Mouse (Mus musculus): ENCODE measurements around the gene Prg4. TPM values are rescaled to one million over a fixed set of nuclear protein-coding genes. Genes with fewer than 3 reads are reported as not detected.

The Prg4 gene
- 5.1 TPM for polyA plus RNA-seq (2012; fragmentation: generic; extraction: Trizol)

GRCm38 (mm10) chr1:150466132-150466531 lies at the start of gene Prg4:
TSS of gene Prg4 (minus strand) at chr1:150466165.
- no peaks in the 10 kb centered on the region for H3K27me3 ChIP-seq (ENCODE audit: control insufficient read depth, insufficient read depth, insufficient read length)
- no peak within 1 kb of the TSS for H3K4me2 ChIP-seq (ENCODE audit: low read depth)
- H3ac ChIP-seq (ENCODE audit: control insufficient read depth, insufficient read length) = no peak within 1 kb of the TSS
- H3K36me3 ChIP-seq (ENCODE audit: control insufficient read depth, insufficient read depth) = no peaks in the 10 kb centered on the region
- no peak for TF ChIP-seq USF1 (IDR thresholded peaks at IDR 0.05; ENCODE audit: low read depth)
- no peak for TF ChIP-seq CEBPB (IDR thresholded peaks at IDR 0.05; ENCODE audit: insufficient read depth, poor library complexity, severe bottlenecking)
- no peak for TF ChIP-seq MAX (IDR thresholded peaks at IDR 0.05; ENCODE audit: low read depth)
- H3K79me2 ChIP-seq (ENCODE audit: control insufficient read depth, insufficient read depth) = no peaks in the 10 kb centered on the region
- no peak within 1 kb of the TSS for H3K4me3 ChIP-seq

- Histone ChIP-seq H3K79me2 (ENCODE audit: control insufficient read depth, insufficient read depth) (no peaks in the 10 kb centered on the region), H3K4me3 (no peak overlapping the region), H3K4me2 (ENCODE audit: low read depth) (no peak overlapping the region), H3K27me3 (ENCODE audit: control insufficient read depth, insufficient read depth, insufficient read length) (no peaks in the 10 kb centered on the region), H3ac (ENCODE audit: control insufficient read depth, insufficient read length) (no peak overlapping the region), H3K36me3 (ENCODE audit: control insufficient read depth, insufficient read depth) (no peaks in the 10 kb centered on the region)
- no peak for TF ChIP-seq REST (IDR thresholded peaks at IDR 0.05; ENCODE audit: insufficient read depth, insufficient read length)
- no peak for TF ChIP-seq POLR2A (IDR thresholded peaks at IDR 0.05; ENCODE audit: insufficient read length, low read depth)
- TF ChIP-seq TCF12 (IDR thresholded peaks at IDR 0.05; ENCODE audit: insufficient read depth, poor library complexity, severe bottlenecking) = no peak
- no peak for TF ChIP-seq MAX (IDR thresholded peaks at IDR 0.05; ENCODE audit: low read depth)
- TF ChIP-seq MYOD1 (IDR thresholded peaks at IDR 0.05; ENCODE audit: control insufficient read depth in 1 of 3, insufficient read length in 2 of 3, low read depth in 2 of 3) = no peak
- TF ChIP-seq POLR2AphosphoS2 (IDR thresholded peaks at IDR 0.05; ENCODE audit: insufficient read length, low read depth) = no peak
- no peak for TF ChIP-seq CEBPB (IDR thresholded peaks at IDR 0.05; ENCODE audit: insufficient read depth, poor library complexity, severe bottlenecking)
- TF ChIP-seq TCF3 (IDR thresholded peaks at IDR 0.05; ENCODE audit: insufficient read length, low read depth) = no peak
- TF ChIP-seq SRF (IDR thresholded peaks at IDR 0.05; ENCODE audit: control insufficient read depth, insufficient read length, low read depth) = no peak
- no peak for TF ChIP-seq USF1 (IDR thresholded peaks at IDR 0.05; ENCODE audit: low read depth)
- no peak for TF ChIP-seq MYOG (IDR thresholded peaks at IDR 0.05; ENCODE audit: control insufficient read depth in 1 of 3, insufficient read depth in 1 of 3, insufficient read length in 2 of 3, low read depth in 2 of 3)
- TF ChIP-seq E2F4 (IDR thresholded peaks at IDR 0.05; ENCODE audit: insufficient read depth) = no peak
Measured at GRCm38 (mm10) chr1:150513041-150513440, 47.1 kb upstream of the Prg4 start.

- TF ChIP-seq REST (IDR thresholded peaks at IDR 0.05; ENCODE audit: insufficient read depth, insufficient read length) (no peak), TCF12 (IDR thresholded peaks at IDR 0.05; ENCODE audit: insufficient read depth, poor library complexity, severe bottlenecking) (no peak), USF1 (IDR thresholded peaks at IDR 0.05; ENCODE audit: low read depth) (no peak), SRF (IDR thresholded peaks at IDR 0.05; ENCODE audit: control insufficient read depth, insufficient read length, low read depth) (no peak), TCF3 (IDR thresholded peaks at IDR 0.05; ENCODE audit: insufficient read length, low read depth) (no peak), MYOG (IDR thresholded peaks at IDR 0.05; ENCODE audit: control insufficient read depth in 1 of 3, insufficient read depth in 1 of 3, insufficient read length in 2 of 3, low read depth in 2 of 3) (no peak), POLR2A (IDR thresholded peaks at IDR 0.05; ENCODE audit: insufficient read length, low read depth) (no peak)
- Histone ChIP-seq H3K36me3 (ENCODE audit: control insufficient read depth, insufficient read depth) (no peaks in the 10 kb centered on the region), H3ac (ENCODE audit: control insufficient read depth, insufficient read length) (no peak overlapping the region), H3K79me2 (ENCODE audit: control insufficient read depth, insufficient read depth) (no peaks in the 10 kb centered on the region), H3K27me3 (ENCODE audit: control insufficient read depth, insufficient read depth, insufficient read length) (no peaks in the 10 kb centered on the region), H3K4me3 (no peak overlapping the region), H3K4me2 (ENCODE audit: low read depth) (no peak overlapping the region)
Measured at GRCm38 (mm10) chr1:150505794-150506193, 39.8 kb upstream of the Prg4 start.

- H3K79me2 ChIP-seq (ENCODE audit: control insufficient read depth, insufficient read depth) = no peaks in the 10 kb centered on the region
- no peak overlapping the region for H3ac ChIP-seq (ENCODE audit: control insufficient read depth, insufficient read length)
- no peak for TF ChIP-seq E2F4 (IDR thresholded peaks at IDR 0.05; ENCODE audit: insufficient read depth)
- no peak for TF ChIP-seq REST (IDR thresholded peaks at IDR 0.05; ENCODE audit: insufficient read depth, insufficient read length)
- no peak for TF ChIP-seq MYOD1 (IDR thresholded peaks at IDR 0.05; ENCODE audit: control insufficient read depth in 1 of 3, insufficient read length in 2 of 3, low read depth in 2 of 3)
- no peak for TF ChIP-seq TCF12 (IDR thresholded peaks at IDR 0.05; ENCODE audit: insufficient read depth, poor library complexity, severe bottlenecking)
- TF ChIP-seq SRF (IDR thresholded peaks at IDR 0.05; ENCODE audit: control insufficient read depth, insufficient read length, low read depth) = no peak
- TF ChIP-seq POLR2AphosphoS2 (IDR thresholded peaks at IDR 0.05; ENCODE audit: insufficient read length, low read depth) = no peak
- no peak for TF ChIP-seq MAX (IDR thresholded peaks at IDR 0.05; ENCODE audit: low read depth)
- no peak for TF ChIP-seq POLR2A (IDR thresholded peaks at IDR 0.05; ENCODE audit: insufficient read length, low read depth)
- no peak for TF ChIP-seq USF1 (IDR thresholded peaks at IDR 0.05; ENCODE audit: low read depth)
- no peak for TF ChIP-seq TCF3 (IDR thresholded peaks at IDR 0.05; ENCODE audit: insufficient read length, low read depth)
- no peak for TF ChIP-seq MYOG (IDR thresholded peaks at IDR 0.05; ENCODE audit: control insufficient read depth in 1 of 3, insufficient read depth in 1 of 3, insufficient read length in 2 of 3, low read depth in 2 of 3)
- TF ChIP-seq CEBPB (IDR thresholded peaks at IDR 0.05; ENCODE audit: insufficient read depth, poor library complexity, severe bottlenecking) = no peak
- H3K36me3 ChIP-seq (ENCODE audit: control insufficient read depth, insufficient read depth) = no peaks in the 10 kb centered on the region
- H3K4me2 ChIP-seq (ENCODE audit: low read depth) = no peak overlapping the region
- no peak overlapping the region for H3K4me3 ChIP-seq
- H3K27me3 ChIP-seq (ENCODE audit: control insufficient read depth, insufficient read depth, insufficient read length) = no peaks in the 10 kb centered on the region
Measured at GRCm38 (mm10) chr1:150503321-150503720, 37.4 kb upstream of the Prg4 start.

- H3K79me2 ChIP-seq (ENCODE audit: control insufficient read depth, insufficient read depth) = no peaks in the 10 kb centered on the region
- no peak overlapping the region for H3ac ChIP-seq (ENCODE audit: control insufficient read depth, insufficient read length)
- TF ChIP-seq MYOD1 (IDR thresholded peaks at IDR 0.05; ENCODE audit: control insufficient read depth in 1 of 3, insufficient read length in 2 of 3, low read depth in 2 of 3) (no peak), REST (IDR thresholded peaks at IDR 0.05; ENCODE audit: insufficient read depth, insufficient read length) (no peak), CEBPB (IDR thresholded peaks at IDR 0.05; ENCODE audit: insufficient read depth, poor library complexity, severe bottlenecking) (no peak), SRF (IDR thresholded peaks at IDR 0.05; ENCODE audit: control insufficient read depth, insufficient read length, low read depth) (no peak), MYOG (IDR thresholded peaks at IDR 0.05; ENCODE audit: control insufficient read depth in 1 of 3, insufficient read depth in 1 of 3, insufficient read length in 2 of 3, low read depth in 2 of 3) (no peak), POLR2AphosphoS2 (IDR thresholded peaks at IDR 0.05; ENCODE audit: insufficient read length, low read depth) (no peak), POLR2A (IDR thresholded peaks at IDR 0.05; ENCODE audit: insufficient read length, low read depth) (no peak), E2F4 (IDR thresholded peaks at IDR 0.05; ENCODE audit: insufficient read depth) (no peak), USF1 (IDR thresholded peaks at IDR 0.05; ENCODE audit: low read depth) (no peak), TCF3 (IDR thresholded peaks at IDR 0.05; ENCODE audit: insufficient read length, low read depth) (no peak), MAX (IDR thresholded peaks at IDR 0.05; ENCODE audit: low read depth) (no peak), TCF12 (IDR thresholded peaks at IDR 0.05; ENCODE audit: insufficient read depth, poor library complexity, severe bottlenecking) (no peak)
Measured at GRCm38 (mm10) chr1:150498177-150498576, 32.2 kb upstream of the Prg4 start.

More at GRCm38 (mm10) chr1:150498177-150498576, 32.2 kb upstream of the Prg4 start:
- Histone ChIP-seq H3K27me3 (ENCODE audit: control insufficient read depth, insufficient read depth, insufficient read length) (no peaks in the 10 kb centered on the region), H3K36me3 (ENCODE audit: control insufficient read depth, insufficient read depth) (no peaks in the 10 kb centered on the region), H3K4me3 (no peak overlapping the region), H3K4me2 (ENCODE audit: low read depth) (no peak overlapping the region)

All from myocyte (in vitro differentiated cells).